Mouse (Mus musculus) C2C12 (cell line): ENCODE measurements around the gene Lamc1. TPM values are rescaled to one million over a fixed set of nuclear protein-coding genes. Genes with fewer than 3 reads are reported as not detected.

Experiments
- H3K27me3 ChIP-seq: one replicate; pipeline ENCODE4 v1.6.1; 2011; ENCODE audit not compliant: control insufficient read depth, insufficient read depth, insufficient read length
- H3K36me3 ChIP-seq: one replicate; pipeline ENCODE4 v1.6.1; 2011; ENCODE audit not compliant: control insufficient read depth, insufficient read depth
- H3K4me3 ChIP-seq: one replicate; pipeline ENCODE4 v1.5.1; 2011; ENCODE audit warnings: mild to moderate bottlenecking, control low read depth; ENCODE audit not compliant: poor library complexity, insufficient read depth, severe bottlenecking
- H3K79me2 ChIP-seq: one replicate; pipeline ENCODE4 v1.6.1; 2011; ENCODE audit not compliant: control insufficient read depth, insufficient read depth
- H3K79me3 ChIP-seq: one replicate; pipeline ENCODE4 v1.6.1; 2011; ENCODE audit warnings: low read depth, control low read depth
- H3ac ChIP-seq: one replicate; pipeline ENCODE3; 2011; ENCODE audit warnings: low read depth; ENCODE audit not compliant: control insufficient read depth, insufficient read length
- CEBPB ChIP-seq: IDR thresholded peaks from one replicate; pipeline ENCODE4 v1.6.1; 2011; ENCODE audit warnings: low read depth, mild to moderate bottlenecking, control low read depth, moderate library complexity
- CTCF ChIP-seq: IDR thresholded peaks from one replicate; pipeline ENCODE4 v1.5.1; 2011; ENCODE audit not compliant: control insufficient read depth, insufficient read depth, insufficient read length
- FOSL1 ChIP-seq: IDR thresholded peaks from one replicate; pipeline ENCODE4 v1.8.0; 2011; ENCODE audit warnings: mild to moderate bottlenecking, low read length; ENCODE audit not compliant: poor library complexity, insufficient read depth, severe bottlenecking
- MAX ChIP-seq: IDR thresholded peaks from one replicate; pipeline ENCODE4 v1.6.1; 2011; ENCODE audit warnings: mild to moderate bottlenecking, control low read depth
- MYOD1 ChIP-seq: IDR thresholded peaks from one replicate; pipeline ENCODE4 v1.6.1; 2011; ENCODE audit warnings: low read depth; ENCODE audit not compliant: control insufficient read depth, insufficient read length
- MYOG ChIP-seq: IDR thresholded peaks from one replicate; pipeline ENCODE4 v1.6.1; 2011; ENCODE audit not compliant: control insufficient read depth, insufficient read length; ENCODE audit errors: extremely low read depth
- USF1 ChIP-seq: IDR thresholded peaks from one replicate; pipeline ENCODE4 v1.6.1; 2011; ENCODE audit warnings: low read depth, mild to moderate bottlenecking, control low read depth, moderate library complexity
- polyA plus RNA-seq: library from polyadenylated mRNA; unstranded; fragments of >200 nt; fragmentation: generic; extraction: Trizol; gene quantifications from one replicate; pipeline ENCODE4 v1.2.1, GENCODE M21; 2012; ENCODE audit warnings: missing spikeins

Gene Lamc1
- polyA plus RNA-seq, 1 experiment, result 35.5 TPM

- TF ChIP-seq CTCF (no peak), CEBPB (no peak), USF1 (no peak), MYOG (no peak), MYOD1 (no peak), FOSL1 (no peak), MAX (no peak)
- H3K79me3 ChIP-seq, result no peaks in the 10 kb centered on the region
These were observed 141.2 kb downstream of the Lamc1 start for GRCm38 (mm10) chr1:153191237-153191942.

DNA sequence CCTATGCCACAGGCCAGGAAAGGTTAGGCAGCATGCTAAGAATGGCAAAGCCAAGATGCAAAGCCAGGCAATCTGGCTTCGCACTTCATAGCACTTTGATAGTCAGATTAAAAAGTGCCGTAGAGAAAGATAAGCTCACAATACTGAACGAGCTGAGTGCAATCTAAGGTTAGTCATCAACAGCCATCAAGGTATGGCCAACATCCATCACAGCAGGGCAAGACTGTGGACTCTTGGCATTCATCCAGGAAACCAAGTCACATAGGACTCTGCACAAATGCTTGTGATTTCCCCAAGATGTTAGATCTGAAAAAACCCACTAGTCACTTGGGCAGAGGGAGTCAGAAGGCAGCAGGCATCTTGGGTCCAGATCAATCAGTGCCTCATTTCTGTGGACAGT is 144.5 kb downstream of the Lamc1 start:
- H3K79me3 ChIP-seq, result no peaks in the 10 kb centered on the region
- TF ChIP-seq CEBPB (no peak), MYOG (no peak), CTCF (no peak), MAX (no peak), USF1 (no peak), MYOD1 (no peak), FOSL1 (no peak)
- no peaks in the 10 kb centered on the region for H3K36me3 ChIP-seq
- no peak overlapping the region for H3ac ChIP-seq
- no peak overlapping the region for H3K4me3 ChIP-seq
- H3K79me2 ChIP-seq, result no peaks in the 10 kb centered on the region
- no peaks in the 10 kb centered on the region for H3K27me3 ChIP-seq

More at GRCm38 (mm10) chr1:153191237-153191942, 141.2 kb downstream of the Lamc1 start:
- Histone ChIP-seq H3ac (no peak overlapping the region), H3K4me3 (no peak overlapping the region), H3K36me3 (no peaks in the 10 kb centered on the region), H3K27me3 (no peaks in the 10 kb centered on the region), H3K79me2 (no peaks in the 10 kb centered on the region)

GRCm38 (mm10) chr1:153185828-153186803 is 146.5 kb downstream of the Lamc1 start, which contains the start of gene Lamc2:
Lamc2 (minus strand) TSS chr1:153186447.
- Histone ChIP-seq H3K27me3 (no peaks in the 10 kb centered on the region), H3ac (no peak within 1 kb of the TSS), H3K79me2 (no peaks in the 10 kb centered on the region), H3K79me3 (no peaks in the 10 kb centered on the region), H3K4me3 (no peak within 1 kb of the TSS), H3K36me3 (no peaks in the 10 kb centered on the region)
- TF ChIP-seq CEBPB (no peak), CTCF (no peak), USF1 (no peak), MYOD1 (no peak), MYOG (no peak), MAX (no peak), FOSL1 (no peak)

DNA sequence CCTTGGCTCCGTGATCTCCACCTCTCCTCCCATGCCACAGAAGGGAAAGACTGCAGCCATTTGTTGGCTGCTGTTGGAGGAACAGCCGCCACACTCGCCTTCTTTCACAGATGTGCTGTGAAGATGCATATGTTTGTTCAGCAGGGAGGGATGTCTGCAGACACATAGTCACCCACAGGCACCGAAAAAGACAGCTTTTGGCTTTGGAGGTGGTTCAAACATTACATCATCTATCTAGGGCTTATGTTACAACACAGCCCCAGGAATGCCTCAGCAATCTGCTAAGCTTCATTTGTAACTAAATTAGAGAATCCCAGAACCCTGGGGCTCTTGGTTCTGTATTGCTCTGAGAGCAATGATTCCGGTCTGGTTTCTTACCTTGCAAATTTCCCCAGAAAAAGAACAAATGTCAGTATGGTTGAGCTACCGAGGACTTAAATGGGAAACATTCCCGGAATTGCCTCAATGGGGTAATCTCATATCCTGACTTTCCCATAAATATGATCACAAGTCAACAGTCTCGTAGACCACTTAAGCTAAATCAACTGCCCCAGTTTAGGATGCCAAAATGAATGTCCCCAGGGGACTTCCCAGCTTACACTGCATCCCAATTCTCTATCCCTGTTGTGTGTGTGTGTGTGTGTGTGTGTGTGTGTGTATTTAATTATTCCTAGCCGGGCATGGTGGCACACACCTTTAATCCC is 151.8 kb downstream of the Lamc1 start:
- Histone ChIP-seq H3K79me3 (no peaks in the 10 kb centered on the region), H3K27me3 (no peaks in the 10 kb centered on the region), H3K4me3 (no peak overlapping the region), H3ac (no peak overlapping the region), H3K79me2 (no peaks in the 10 kb centered on the region), H3K36me3 (no peaks in the 10 kb centered on the region)
- TF ChIP-seq CEBPB (peak; percentile 66), MYOG (no peak), MAX (peak; percentile 35), USF1 (no peak)

DNA sequence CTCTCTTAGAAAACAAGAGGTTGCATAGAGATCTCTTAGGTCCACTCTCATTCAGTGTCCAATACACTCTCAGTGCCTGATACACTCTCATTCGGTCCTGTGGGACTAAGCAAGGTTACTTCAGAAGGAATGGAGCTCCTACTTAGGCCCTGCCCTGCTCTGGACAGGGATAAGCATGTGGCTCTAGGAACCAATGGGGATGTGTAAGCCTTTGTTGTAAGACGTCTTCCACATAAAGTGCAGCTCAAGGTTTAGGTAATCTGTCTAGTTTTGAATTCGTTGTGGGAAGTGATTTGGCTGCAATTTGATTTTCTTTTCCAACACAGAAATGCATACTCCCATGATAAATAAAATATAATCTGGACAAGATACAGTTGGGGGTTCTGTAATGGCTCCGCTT is 152.4 kb downstream of the Lamc1 start:
- H3K27me3 ChIP-seq, result no peaks in the 10 kb centered on the region

More for the DNA sequence above, 152.4 kb downstream of the Lamc1 start:
- Histone ChIP-seq H3K79me3 (no peaks in the 10 kb centered on the region), H3ac (no peak overlapping the region), H3K4me3 (no peak overlapping the region), H3K36me3 (no peaks in the 10 kb centered on the region), H3K79me2 (no peaks in the 10 kb centered on the region)
- TF ChIP-seq FOSL1 (no peak), MAX (no peak), MYOG (no peak), CEBPB (no peak), CTCF (no peak), MYOD1 (no peak), USF1 (no peak)
